Mouse (Mus musculus) duodenum, adult 2 months (tissue): ENCODE results near the gene Il31. TPM values are rescaled to one million over a fixed set of nuclear protein-coding genes. Genes with fewer than 3 reads are reported as not detected.

ENCODE experiments used
- polyA plus RNA-seq: library from polyadenylated mRNA; depleted of rRNA; stranded (reverse); fragments of >200 nt; gene quantifications from 2 replicates; pipeline ENCODE4 v1.2.3, GENCODE M21; 2012; ENCODE audit warnings: low replicate concordance; rRNA removed

Gene Il31
- not detected in 2 replicates for polyA plus RNA-seq

GRCm38 (mm10) chr5:123489112-123489785 is at the start of gene Il31, which contains the start of gene Lrrc43:
TSS of gene Il31 (minus strand) at chr5:123489489.
TSS of gene Lrrc43 (plus strand) at chr5:123489305.

DNA sequence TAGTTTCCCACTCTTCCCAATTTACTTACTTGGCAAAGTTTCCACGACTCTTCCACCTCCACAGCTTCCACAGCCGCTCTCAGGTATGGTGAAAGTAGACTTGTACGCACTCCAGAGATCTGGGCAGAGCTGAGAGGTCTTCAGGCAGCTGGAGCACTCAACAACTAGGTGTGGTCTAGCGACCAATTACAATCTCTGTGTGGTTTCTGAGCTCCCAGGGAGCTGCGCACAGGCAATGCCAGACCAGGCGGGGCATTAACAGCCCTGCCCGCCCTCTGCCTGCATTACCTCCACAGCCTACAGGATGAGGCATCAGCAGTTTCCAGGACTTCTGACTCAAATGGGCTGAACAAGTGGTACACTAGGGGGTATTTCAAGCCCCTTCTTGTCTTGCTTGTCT is 36.0 kb upstream of the Il31 start, which contains the start of gene Gm49027:
Gene Gm49027, minus strand, starts transcription at position 208 of the 400 bp plus-strand sequence.

GRCm38 (mm10) chr5:123523692-123524392 is 34.6 kb upstream of the Il31 start, which contains the start of gene Diablo:
TSS of gene Diablo (minus strand) at chr5:123524176.

GRCm38 (mm10) chr5:123510160-123510559 is 20.9 kb upstream of the Il31 start, which contains the start of gene B3gnt4:
TSS of gene B3gnt4 (plus strand) at chr5:123510460.

Other genes starting within 250 kb of the Il31 start
- gene Wdr66, start 237.4 kb downstream of the Il31 start, polyA plus RNA-seq: 0.11 and 0.47 TPM in 2 replicates
- 2.7 and 4.1 TPM in 2 replicates for gene Bcl7a, start 145.7 kb downstream of the Il31 start, polyA plus RNA-seq
- gene Mlxip, start 94.7 kb downstream of the Il31 start, polyA plus RNA-seq: 26.7 and 41.6 TPM in 2 replicates
- gene Lrrc43, start 184 bp downstream of the Il31 start, polyA plus RNA-seq: not detected in 2 replicates
- gene B3gnt4, start 21.0 kb upstream of the Il31 start, polyA plus RNA-seq: 0.11 TPM in 1 of 2 replicates, not detected in the other
- 24.6 and 32.2 TPM in 2 replicates for gene Diablo, start 34.7 kb upstream of the Il31 start, polyA plus RNA-seq
- gene Gm49027, start 36.0 kb upstream of the Il31 start, polyA plus RNA-seq: 10.8 and 11.8 TPM in 2 replicates
- gene Vps33a, start 83.5 kb upstream of the Il31 start, polyA plus RNA-seq: 4.5 and 6.2 TPM in 2 replicates
- gene Clip1, start 195.1 kb upstream of the Il31 start, polyA plus RNA-seq: 6.8 and 8.5 TPM in 2 replicates
- gene Zcchc8, start 231.6 kb upstream of the Il31 start, polyA plus RNA-seq: 16.9 and 18.8 TPM in 2 replicates